ENCODE assay signal across 8 mouse cellular contexts in the genomic region with DNA sequence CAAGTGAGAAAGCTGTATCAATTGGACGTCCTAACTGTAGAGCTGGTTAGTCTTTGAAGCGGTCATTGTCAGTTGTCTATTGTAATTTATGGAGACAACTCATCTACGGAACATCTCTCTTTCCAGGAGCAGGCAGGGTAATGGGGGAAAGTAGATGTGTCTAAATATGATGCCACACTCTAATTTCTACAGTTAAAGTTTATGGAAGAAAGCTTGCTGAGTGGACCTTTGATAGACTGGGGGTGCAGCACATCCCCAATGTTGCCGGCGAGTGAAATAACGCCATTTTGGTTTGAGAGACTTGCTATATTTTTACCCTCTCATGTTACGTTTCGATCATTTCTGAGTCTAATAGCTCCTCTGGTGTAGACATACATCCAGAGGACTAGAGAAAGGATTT. TPM values are rescaled to one million over a fixed set of nuclear protein-coding genes. Genes with fewer than 3 reads are reported as not detected.
DNase-seq lines count a peak whose midpoint lies in the region; ATAC-seq and TF ChIP-seq lines count a peak whose summit lies in the region.

No protein-coding gene starts in this region.

- no peak for DNase-seq in layer of hippocampus, adult 2 months (ENCODE audit: low spot score in 2 of 2)
- no peak for DNase-seq in layer of hippocampus, adult 11-12 months (ENCODE audit: low spot score)
- no peak for DNase-seq in Muller cell, postnatal 12 days (ENCODE audit: inconsistent ontology term)
- no peak for DNase-seq in left cerebral cortex, postnatal 10 days (ENCODE audit: extremely low spot score in 1 of 2, low spot score in 2 of 2)
- DNase-seq in right cerebral cortex, postnatal 4 days, result no peak

- no peak for ATAC-seq in intestine, embryonic 16.5 days
- 0 out of 2 replicates have a peak, but pooled peaks have one; percentile 0 for ATAC-seq in neural tube, embryonic 12.5 days (ENCODE audit: low FRiP score, low read depth)

- H3K36me3 ChIP-seq in intestine, embryonic 16.5 days (ENCODE audit: control insufficient read depth, insufficient read depth, low read length), result no peaks in the 10 kb centered on the region
- H3K36me3 ChIP-seq in neural tube, embryonic 12.5 days, result no peaks in the 10 kb centered on the region

- H3K4me1 ChIP-seq in embryonic fibroblast, embryonic 13.5 days (ENCODE audit: control insufficient read depth, insufficient read depth, low read length), result no peaks in the 10 kb centered on the region
- H3K4me1 ChIP-seq in intestine, embryonic 16.5 days (ENCODE audit: control insufficient read depth, insufficient read depth, low read length), result peaks cover 13% of the 10 kb centered on the region
- peaks cover 20% of the 10 kb centered on the region for H3K4me1 ChIP-seq in neural tube, embryonic 12.5 days

- under 1% methylated on average over 8 of the region's 8 CpGs for WGBS in intestine, embryonic 16.5 days
- WGBS in neural tube, embryonic 12.5 days, result under 1% methylated on average over 8 of the region's 8 CpGs

- peak overlapping the region; percentile 93 for H3K4me3 ChIP-seq in layer of hippocampus, adult 2 months
- H3K4me3 ChIP-seq in embryonic fibroblast, embryonic 13.5 days (ENCODE audit: insufficient read depth, low read length), result peak overlapping the region; percentile 80
- H3K4me3 ChIP-seq in intestine, embryonic 16.5 days (ENCODE audit: low read length), result peak overlapping the region; percentile 62
- peak overlapping the region; percentile 73 for H3K4me3 ChIP-seq in neural tube, embryonic 12.5 days

- peaks cover 18% of the 10 kb centered on the region for H3K27me3 ChIP-seq in intestine, embryonic 16.5 days (replicated peaks; ENCODE audit: control insufficient read depth, insufficient read depth, low read length)
- peaks cover 30% of the 10 kb centered on the region for H3K27me3 ChIP-seq in neural tube, embryonic 12.5 days (replicated peaks)

- TF ChIP-seq CTCF in layer of hippocampus, adult 2 months (conservative IDR thresholded peaks at IDR 0.05), result no peak
- no peak for TF ChIP-seq CTCF in embryonic fibroblast, embryonic 13.5 days (IDR thresholded peaks at IDR 0.05; ENCODE audit: borderline replicate concordance, insufficient read depth, low read length)

- H3K9ac ChIP-seq in intestine, embryonic 16.5 days (ENCODE audit: low read depth, low read length), result peak overlapping the region; percentile 60
- 0 out of 2 replicates have a peak overlapping the region, but pooled peaks have one; percentile 78 for H3K9ac ChIP-seq in neural tube, embryonic 12.5 days

- H3K4me2 ChIP-seq in intestine, embryonic 16.5 days (ENCODE audit: low read depth, low read length), result peak overlapping the region; percentile 85
- H3K4me2 ChIP-seq in neural tube, embryonic 12.5 days (replicated peaks), result peak overlapping the region; percentile 66

- TF ChIP-seq POLR2A in embryonic fibroblast, embryonic 13.5 days (IDR thresholded peaks at IDR 0.05; ENCODE audit: low read depth, low read length), result no peak

- intact Hi-C loops in left cerebral cortex, postnatal 10 days (cut with DNase I), result loop anchor here (5.0 to 10.0 kb wide), 3 partner anchors 307 to 1500 kb away; no protein-coding TSS in a partner anchor

- no peaks in the 10 kb centered on the region for H3K9me3 ChIP-seq in intestine, embryonic 16.5 days (ENCODE audit: control insufficient read depth, low read length)
- H3K9me3 ChIP-seq in neural tube, embryonic 12.5 days, result no peaks in the 10 kb centered on the region

- peak overlapping the region; percentile 98 for H3K27ac ChIP-seq in layer of hippocampus, adult 2 months
- H3K27ac ChIP-seq in embryonic fibroblast, embryonic 13.5 days (ENCODE audit: insufficient read depth, low read length), result peak overlapping the region; percentile 59
- H3K27ac ChIP-seq in intestine, embryonic 16.5 days (ENCODE audit: low read length), result no peak overlapping the region
- no peak overlapping the region for H3K27ac ChIP-seq in neural tube, embryonic 12.5 days

RNA-seq across cellular contexts. Expression of gene Flrt2, which starts 2.5 kb away (rescaled TPM):
- total RNA-seq in layer of hippocampus, adult 2 months (2021), result 10 to 100 TPM; 38.9 to 40.7 TPM
- 90.6 and 94.9 TPM in 2 replicates for polyA plus RNA-seq in embryonic fibroblast, embryonic 13.5 days (2011; ENCODE audit: insufficient read length, low read depth, missing spikeins)
- polyA plus RNA-seq in intestine, embryonic 16.5 days (2015; fragmentation: Nextera tagmentation; extraction: Ambion mirVana), result 8.5 and 8.6 TPM in 2 replicates
- polyA plus RNA-seq in neural tube, embryonic 12.5 days (2016; fragmentation: Nextera tagmentation; extraction: Ambion mirVana), result 31.6 and 31.8 TPM in 2 replicates
- total RNA-seq in left cerebral cortex, postnatal 10 days (2021), result 10 to 100 TPM; 62.3 to 66.8 TPM

Comparison
In these comparisons a context has a peak if more than half of its experiments do, and no peak if none do; other contexts are left out.
1. H3K27ac ChIP-seq: peak in layer of hippocampus, adult 2 months (single experiment) and embryonic fibroblast, embryonic 13.5 days (single experiment); none in intestine, embryonic 16.5 days (single experiment) and neural tube, embryonic 12.5 days (single experiment).
2. Peak in every context shown above with its lines, with median percentiles within 50 percentile points of each other: H3K4me3 ChIP-seq.